Mouse (Mus musculus) leukemia stem cell, adult 10-12 weeks (primary cell): Measurements from ENCODE around the gene Lypd9. TPM values are rescaled to one million over a fixed set of nuclear protein-coding genes. Genes with fewer than 3 reads are reported as not detected.

ENCODE experiments used
- polyA plus RNA-seq: library from polyadenylated mRNA; stranded (reverse); fragments of >175 nt; gene quantifications from 2 replicates; pipeline ENCODE4 v1.2.3, GENCODE M21; 2012; ENCODE audit warnings: low replicate concordance

The Lypd9 gene
- polyA plus RNA-seq: not detected in 2 replicates

DNA sequence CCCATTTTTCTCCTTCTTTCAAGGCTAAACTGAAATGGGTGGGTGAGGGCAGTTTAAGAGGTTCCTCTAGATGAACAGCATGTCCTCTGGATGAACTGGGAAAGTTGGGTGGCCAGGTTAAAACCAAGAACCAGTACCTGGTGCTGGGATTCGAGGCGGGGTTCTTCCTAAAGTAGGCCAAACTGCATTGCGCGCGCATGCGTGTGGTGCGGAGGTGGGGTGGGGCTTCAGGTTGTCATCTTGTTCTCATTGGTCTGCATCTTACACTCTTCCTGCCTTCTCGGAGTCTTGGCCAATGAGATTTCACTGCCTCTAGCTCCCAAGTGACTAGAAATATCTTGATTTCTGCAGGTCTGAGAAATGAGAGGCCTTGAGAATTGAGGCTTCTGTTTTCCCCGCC, at the start of gene Lypd9:
Gene Lypd9 (minus strand): TSS at position 165 of the 400 bp plus-strand sequence.

DNA sequence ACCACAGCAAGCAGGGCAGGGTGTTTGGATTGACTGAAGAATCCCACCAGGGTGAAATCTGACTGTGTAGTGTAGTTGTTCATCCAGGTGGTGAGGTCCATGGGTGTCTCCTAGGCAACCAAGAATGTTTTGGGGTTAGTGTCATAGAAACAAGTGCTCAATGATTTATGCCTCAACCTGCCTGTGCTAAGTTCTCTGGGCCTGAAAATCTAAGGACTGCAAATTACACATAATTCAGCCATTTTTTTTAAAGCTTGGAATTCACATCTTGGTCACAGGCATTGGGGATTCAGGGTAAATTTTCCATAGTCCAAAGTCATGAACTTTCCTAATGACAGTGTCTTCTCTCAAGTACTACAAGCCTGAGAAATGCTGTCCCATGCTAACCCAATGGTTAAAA, 49.7 kb upstream of the Lypd9 start, which contains the start of gene Olfr331:
Gene Olfr331 (minus strand): TSS at position 101 of the 400 bp plus-strand sequence.

DNA sequence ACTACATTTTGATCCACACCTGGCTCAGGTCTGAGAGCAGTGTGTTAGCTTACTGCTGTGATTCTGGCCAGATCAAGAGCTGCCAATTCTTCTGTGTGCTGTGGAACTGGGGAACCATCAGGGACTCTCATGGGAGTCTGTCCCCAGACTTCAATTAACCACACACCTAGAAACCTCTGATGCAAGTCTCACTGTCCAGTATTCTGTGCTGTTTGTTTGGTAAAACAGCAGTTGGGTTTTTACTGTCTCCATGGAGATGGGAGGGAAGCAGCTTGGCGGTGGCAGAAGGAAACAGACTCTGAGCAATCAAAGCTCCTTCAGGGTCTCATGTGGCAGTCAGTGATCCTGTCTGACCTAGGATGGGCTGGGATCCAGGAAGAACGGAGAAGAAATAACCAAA, 39.7 kb upstream of the Lypd9 start, which contains the start of gene Olfr332:
Gene Olfr332 (minus strand): TSS at position 101 of the 400 bp plus-strand sequence.

DNA sequence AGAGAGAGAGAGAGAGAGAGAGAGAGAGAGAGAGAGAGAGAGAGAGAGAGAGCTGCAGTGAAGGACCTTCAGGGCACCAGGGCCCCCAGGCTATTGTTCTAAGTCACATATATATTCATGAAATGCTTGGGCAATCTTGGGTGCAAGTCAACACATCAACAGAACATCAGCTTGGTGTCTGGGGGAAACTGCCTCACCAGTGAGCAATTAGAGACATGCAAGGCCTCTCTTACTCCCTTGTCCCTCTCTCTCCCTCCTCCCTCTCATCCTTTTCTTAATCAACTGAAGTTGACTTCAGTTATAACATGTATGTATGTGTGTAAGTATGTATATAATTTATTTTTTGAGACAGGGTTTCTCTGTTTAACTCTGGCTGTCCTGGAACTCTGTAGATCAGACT, 9.4 kb upstream of the Lypd9 start, which contains the start of gene Olfr30:
Gene Olfr30 (minus strand): TSS at position 101 of the 400 bp plus-strand sequence.

DNA sequence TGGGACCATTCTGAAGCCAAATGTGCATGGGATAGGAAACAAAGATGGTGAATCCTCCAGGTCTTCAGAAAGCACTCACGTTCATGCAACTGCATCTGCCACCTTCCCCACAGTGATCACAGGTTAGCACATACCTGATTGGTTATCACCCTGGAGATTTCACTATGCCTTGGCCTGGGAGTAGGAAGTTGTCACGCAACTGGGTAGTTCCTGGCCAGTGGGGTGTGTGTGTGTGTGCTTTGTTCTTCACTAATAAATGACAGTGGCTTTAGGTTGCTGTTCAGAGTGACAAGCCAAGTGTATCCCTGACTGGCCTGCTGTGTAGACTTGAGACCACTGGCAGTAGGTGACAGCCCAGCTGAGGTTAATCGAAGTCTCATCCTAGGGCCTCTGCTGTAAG, 20.5 kb downstream of the Lypd9 start, which contains the start of gene Gm12253:
Gene Gm12253 (plus strand): TSS at position 301 of the 400 bp plus-strand sequence.

DNA sequence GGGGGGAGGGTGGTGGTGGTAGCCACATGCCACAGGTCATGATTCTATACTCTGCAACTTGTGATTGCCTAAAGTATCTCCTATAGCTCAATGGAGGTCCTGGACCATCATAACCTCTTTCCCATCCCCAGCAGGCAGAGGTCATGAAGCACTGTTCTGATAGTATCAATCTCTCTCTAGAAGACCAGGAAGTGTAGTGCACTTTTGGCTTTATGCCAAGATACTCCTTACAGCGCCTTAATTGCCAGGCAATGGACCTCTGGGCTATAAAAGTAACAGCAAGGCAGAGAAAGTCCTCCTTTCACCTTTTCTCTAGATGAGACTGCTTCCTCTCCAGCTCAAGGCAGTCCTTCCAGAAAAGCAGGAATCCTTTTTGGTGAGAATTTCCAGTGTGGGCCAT, 31.9 kb downstream of the Lypd9 start, which contains the start of gene 1810065E05Rik:
Gene 1810065E05Rik (plus strand): TSS at position 297 of the 400 bp plus-strand sequence.

Other genes with a start within 250 kb of the Lypd9 start
- 0.10 TPM in 1 of 2 replicates, not detected in the other for gene 4930438A08Rik, start 178.1 kb downstream of the Lypd9 start, polyA plus RNA-seq
- gene Zfp692, start 145.9 kb downstream of the Lypd9 start, polyA plus RNA-seq: 25.2 and 34.0 TPM in 2 replicates
- gene Zfp672, start 122.6 kb downstream of the Lypd9 start, polyA plus RNA-seq: 10.0 and 24.2 TPM in 2 replicates
- 21.9 and 39.3 TPM in 2 replicates for gene Sh3bp5l, start 122.2 kb downstream of the Lypd9 start, polyA plus RNA-seq
- gene Lypd8, start 73.9 kb downstream of the Lypd9 start, polyA plus RNA-seq: not detected in 2 replicates
- gene 1810065E05Rik, start 31.8 kb downstream of the Lypd9 start, polyA plus RNA-seq: not detected in 2 replicates
- not detected in 2 replicates for gene Gm12253, start 20.4 kb downstream of the Lypd9 start, polyA plus RNA-seq
- gene Olfr30, start 9.3 kb upstream of the Lypd9 start, polyA plus RNA-seq: not detected in 2 replicates
- not detected in 2 replicates for gene Olfr332, start 39.6 kb upstream of the Lypd9 start, polyA plus RNA-seq
- not detected in 2 replicates for gene Olfr331, start 49.6 kb upstream of the Lypd9 start, polyA plus RNA-seq
- not detected in 2 replicates for gene Olfr330, start 81.9 kb upstream of the Lypd9 start, polyA plus RNA-seq
- not detected in 2 replicates for gene Olfr329-ps, start 93.5 kb upstream of the Lypd9 start, polyA plus RNA-seq
- gene Olfr328, start 102.7 kb upstream of the Lypd9 start, polyA plus RNA-seq: not detected in 2 replicates
- not detected in 2 replicates for gene Olfr224, start 117.6 kb upstream of the Lypd9 start, polyA plus RNA-seq
- not detected in 2 replicates for gene Olfr325, start 124.8 kb upstream of the Lypd9 start, polyA plus RNA-seq
- not detected in 2 replicates for gene Olfr324, start 142.2 kb upstream of the Lypd9 start, polyA plus RNA-seq
- not detected in 2 replicates for gene 2210407C18Rik, start 163.2 kb upstream of the Lypd9 start, polyA plus RNA-seq
- gene Olfr323, start 177.6 kb upstream of the Lypd9 start, polyA plus RNA-seq: not detected in 2 replicates
- gene Trim58, start 187.5 kb upstream of the Lypd9 start, polyA plus RNA-seq: 6.6 and 10.6 TPM in 2 replicates
- not detected in 2 replicates for gene Olfr322, start 205.9 kb upstream of the Lypd9 start, polyA plus RNA-seq
- gene Olfr320, start 228.2 kb upstream of the Lypd9 start, polyA plus RNA-seq: not detected in 2 replicates
- not detected in 2 replicates for gene Olfr319, start 246.2 kb upstream of the Lypd9 start, polyA plus RNA-seq